Mouse (Mus musculus) intestine, postnatal 0 days (tissue): ENCODE measurements around the gene Bckdha. TPM values are rescaled to one million over a fixed set of nuclear protein-coding genes. Genes with fewer than 3 reads are reported as not detected.

Experiments
- ATAC-seq: fragments of 200-750 bp; cut with Nextera tagmentation; 2 replicates; pipeline ENCODE4 v1.8.0; 2017; ENCODE audit warnings: mild to moderate bottlenecking, moderate TSS enrichment, moderate library complexity
- H3K27ac ChIP-seq: fragments of 300-500 bp; sonication (generic); 2 replicates; pipeline ENCODE4 v1.5.1; 2014; ENCODE audit warnings: mild to moderate bottlenecking, low read depth, low read length, moderate library complexity
- H3K27me3 ChIP-seq: fragments of 300-500 bp; sonication (generic); replicated peaks from 2 replicates; pipeline ENCODE4 v1.6.1; 2014; ENCODE audit warnings: low read length, mixed read lengths; ENCODE audit not compliant: control insufficient read depth, insufficient read depth
- H3K36me3 ChIP-seq: fragments of 300-500 bp; sonication (generic); 2 replicates; pipeline ENCODE4 v1.6.1; 2014; ENCODE audit warnings: mild to moderate bottlenecking, moderate library complexity; ENCODE audit not compliant: control insufficient read depth, insufficient read depth
- H3K4me1 ChIP-seq: fragments of 300-500 bp; sonication (generic); replicated peaks from 2 replicates; pipeline ENCODE4 v1.6.1; 2014; ENCODE audit warnings: antibody characterized with exemption, low read length, mixed read lengths; ENCODE audit not compliant: control insufficient read depth, insufficient read depth
- H3K4me2 ChIP-seq: fragments of 300-500 bp; sonication (generic); replicated peaks from 2 replicates; pipeline ENCODE4 v1.6.1; 2014; ENCODE audit warnings: low read depth, mild to moderate bottlenecking, moderate library complexity
- H3K4me3 ChIP-seq: fragments of 300-500 bp; sonication (generic); 2 replicates; pipeline ENCODE4 v1.5.1; 2014; ENCODE audit warnings: low read depth, low read length
- H3K9ac ChIP-seq: fragments of 300-500 bp; sonication (generic); 2 replicates; pipeline ENCODE4 v1.6.1; 2014; ENCODE audit warnings: mild to moderate bottlenecking, low read depth, low read length
- H3K9me3 ChIP-seq: fragments of 300-500 bp; sonication (generic); 2 replicates; pipeline ENCODE4 v1.6.1; 2016; ENCODE audit warnings: mixed run types; ENCODE audit not compliant: control insufficient read depth
- CTCF ChIP-seq: sonication (generic); IDR thresholded peaks from 2 replicates; pipeline ENCODE4 v1.5.1; 2016; ENCODE audit warnings: low read depth, mild to moderate bottlenecking, control low read depth, antibody characterized with exemption, moderate library complexity
- WGBS: fragments of 180-500 bp; shearing (Covaris S2); extraction: QIAGEN DNeasy Blood & Tissue Kit; methylation state at CpG from one replicate; pipeline ENCODE4 v1.1.7; 2014; 5-methylcytosine and 5-hydroxymethylcytosine counted together
- polyA plus RNA-seq: library from polyadenylated mRNA; unstranded; fragments of >200 nt; fragmentation: Nextera tagmentation; extraction: Ambion mirVana; gene quantifications from 2 replicates; pipeline ENCODE4 v1.2.1, GENCODE M21; 2015

Gene Bckdha
- polyA plus RNA-seq, 1 experiment from 2014 or later = 39.8 TPM

DNA sequence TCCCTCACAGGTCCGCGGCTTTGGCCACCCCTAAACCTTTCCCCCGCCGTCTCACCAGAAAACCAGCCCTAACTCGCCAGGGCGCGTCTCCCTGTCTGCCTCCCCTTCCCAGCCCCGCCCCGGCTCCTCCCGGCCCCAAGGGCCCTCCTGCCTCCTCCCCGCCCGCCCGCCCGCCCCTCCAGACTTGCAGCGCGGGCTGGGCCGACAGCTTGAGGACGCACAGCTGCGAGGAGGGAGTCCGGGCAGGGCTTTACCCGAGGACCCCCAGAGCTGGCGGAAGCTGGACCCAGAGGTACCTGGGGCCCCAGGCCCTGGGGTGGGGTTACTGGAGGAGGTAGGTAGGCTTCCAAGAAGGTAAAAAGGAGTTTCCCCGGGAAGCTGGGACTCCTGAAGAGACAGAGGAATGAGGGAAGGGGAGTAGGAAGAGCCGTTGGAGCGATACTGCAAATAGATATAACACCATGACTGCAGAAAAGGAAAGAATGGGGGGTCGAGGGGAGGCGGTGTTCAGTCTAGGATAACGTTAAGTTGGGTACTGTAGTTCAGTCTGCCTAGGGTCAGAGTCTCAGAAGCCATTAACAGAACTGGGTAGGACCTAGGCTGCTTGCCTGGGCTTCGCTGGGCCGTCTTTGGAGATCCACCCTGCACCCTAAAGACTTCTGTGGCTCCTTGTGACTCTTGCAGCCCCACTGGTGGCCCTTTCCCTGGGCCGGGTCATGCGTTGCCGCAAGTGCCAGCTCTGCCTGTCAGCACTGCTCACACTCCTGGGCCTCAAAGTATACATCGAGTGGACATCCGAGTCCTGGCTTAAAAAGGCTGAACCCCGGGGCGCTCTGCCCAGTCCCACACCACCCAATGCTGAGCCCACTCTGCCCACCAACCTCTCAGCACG is 31.1 kb downstream of the Bckdha start:
- WGBS = 19% methylated on average over 37 of the region's 38 CpGs
- H3K9ac ChIP-seq = peak overlapping the region; percentile 31
- H3K4me1 ChIP-seq = peaks cover 7% of the 10 kb centered on the region; the same call in 1 of the 2 replicates
- peak overlapping the region; percentile 70 for H3K4me2 ChIP-seq
- H3K27ac ChIP-seq = peak overlapping the region; percentile 50; the same call in 1 of the 2 replicates
- peaks cover 49% of the 10 kb centered on the region for H3K36me3 ChIP-seq
- H3K9me3 ChIP-seq = no peaks in the 10 kb centered on the region
- H3K4me3 ChIP-seq = peak overlapping the region; percentile 44
- peak; percentile 70 for ATAC-seq
- no peaks in the 10 kb centered on the region for H3K27me3 ChIP-seq
- TF ChIP-seq CTCF = no peak

DNA sequence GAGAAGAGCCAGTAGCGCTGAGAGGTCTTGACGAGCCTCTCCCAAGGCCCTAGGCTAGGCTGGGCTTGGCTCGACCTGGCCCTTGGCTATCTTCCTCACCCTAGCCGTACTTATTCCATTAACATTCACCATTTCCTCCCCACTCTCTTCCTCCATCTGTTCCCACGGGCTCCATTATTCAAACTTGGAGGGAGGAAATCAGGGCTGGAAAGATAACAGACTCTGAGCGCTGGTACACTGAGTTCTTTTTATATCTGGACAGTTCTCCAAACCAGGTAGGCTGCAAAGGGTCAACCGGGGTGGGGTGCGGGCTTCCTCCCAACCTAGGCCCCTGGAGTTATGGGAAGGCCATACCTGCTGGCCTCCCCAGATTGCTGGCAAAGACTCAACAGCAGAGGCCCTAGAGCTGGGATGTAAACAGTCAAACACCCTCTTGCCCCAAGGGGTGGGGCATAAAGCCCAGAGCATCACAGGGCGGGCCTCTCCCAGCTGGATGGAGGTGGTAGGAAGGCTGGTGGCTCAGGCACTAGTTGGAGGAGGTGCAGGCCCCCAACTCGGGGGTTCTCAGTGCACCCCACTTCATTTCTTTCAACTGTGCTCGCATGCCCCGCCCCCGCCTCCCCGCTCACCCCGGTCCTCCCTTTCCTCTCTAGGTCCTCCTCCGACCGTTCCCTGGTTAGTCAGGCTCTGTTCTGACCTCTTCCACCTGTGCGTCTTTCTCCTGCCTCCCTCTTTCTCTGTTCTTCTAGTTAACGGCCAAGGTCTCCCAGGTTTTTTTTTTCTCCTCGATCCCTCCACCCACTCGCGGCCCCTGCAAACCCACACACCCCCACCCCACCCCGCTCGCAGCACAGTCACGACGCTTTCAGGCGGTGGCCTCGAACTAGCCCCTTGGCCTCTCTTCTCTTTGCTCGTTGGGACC is 32.0 kb downstream of the Bckdha start, which contains the start of gene B3gnt8:
TSS of gene B3gnt8 (plus strand) at position 146 of the 922 bp plus-strand sequence.
- peak within 1 kb of the TSS; percentile 31 for H3K9ac ChIP-seq
- H3K9me3 ChIP-seq = no peaks in the 10 kb centered on the region
- ATAC-seq = peak; percentile 53
- peaks cover 52% of the 10 kb centered on the region for H3K36me3 ChIP-seq
- peaks cover 7% of the 10 kb centered on the region; the same call in 1 of the 2 replicates for H3K4me1 ChIP-seq
- H3K27me3 ChIP-seq = no peaks in the 10 kb centered on the region
- peak within 1 kb of the TSS; percentile 70 for H3K4me2 ChIP-seq
- peak within 1 kb of the TSS; percentile 50; the same call in 1 of the 2 replicates for H3K27ac ChIP-seq
- WGBS = 7% methylated on average over 29 of the region's 29 CpGs
- peak within 1 kb of the TSS; percentile 44 for H3K4me3 ChIP-seq
- TF ChIP-seq CTCF = no peak

GRCm38 (mm10) chr7:25625594-25626250 is 33.1 kb downstream of the Bckdha start:
- Histone ChIP-seq H3K4me2 (no peak overlapping the region), H3K4me3 (no peak overlapping the region), H3K27me3 (no peaks in the 10 kb centered on the region), H3K4me1 (peaks cover 7% of the 10 kb centered on the region; the same call in 1 of the 2 replicates), H3K27ac (no peak overlapping the region), H3K9me3 (no peaks in the 10 kb centered on the region), H3K36me3 (peaks cover 55% of the 10 kb centered on the region), H3K9ac (no peak overlapping the region)
- 79% methylated on average over 10 of the region's 10 CpGs for WGBS
- TF ChIP-seq CTCF = peak; percentile 66
- ATAC-seq = no peak

GRCm38 (mm10) chr7:25624851-25625250 is 33.9 kb downstream of the Bckdha start:
- H3K4me3 ChIP-seq = no peak overlapping the region
- peaks cover 7% of the 10 kb centered on the region; the same call in 1 of the 2 replicates for H3K4me1 ChIP-seq
- no peak for TF ChIP-seq CTCF
- H3K36me3 ChIP-seq = peaks cover 47% of the 10 kb centered on the region
- 64% methylated on average over 5 of the region's 5 CpGs for WGBS
- H3K4me2 ChIP-seq = no peak overlapping the region
- H3K27me3 ChIP-seq = no peaks in the 10 kb centered on the region
- H3K27ac ChIP-seq = no peak overlapping the region
- no peaks in the 10 kb centered on the region for H3K9me3 ChIP-seq
- ATAC-seq = no peak
- no peak overlapping the region for H3K9ac ChIP-seq

GRCm38 (mm10) chr7:25623857-25624370 is 34.9 kb downstream of the Bckdha start:
- Histone ChIP-seq H3K9ac (no peak overlapping the region), H3K4me1 (peaks cover 7% of the 10 kb centered on the region; the same call in 1 of the 2 replicates), H3K36me3 (peaks cover 46% of the 10 kb centered on the region), H3K9me3 (no peaks in the 10 kb centered on the region), H3K27me3 (no peaks in the 10 kb centered on the region), H3K4me2 (no peak overlapping the region), H3K4me3 (no peak overlapping the region), H3K27ac (no peak overlapping the region)
- no peak for TF ChIP-seq CTCF
- no peak for ATAC-seq
- 91% methylated on average over 11 of the region's 11 CpGs for WGBS
